Mouse (Mus musculus) kidney, embryonic 16.5 days (tissue): ENCODE data around the gene Gm10717. TPM values are rescaled to one million over a fixed set of nuclear protein-coding genes. Genes with fewer than 3 reads are reported as not detected.

Experiments
- microRNA-seq: library from miRNA; unstranded; fragments of <30 nt; microRNA quantifications from one replicate; pipeline ENCODE4, GENCODE M21; 2016
- polyA plus RNA-seq: library from polyadenylated mRNA; unstranded; fragments of >200 nt; fragmentation: Nextera tagmentation; extraction: Ambion mirVana; gene quantifications from 2 replicates; pipeline ENCODE4 v1.2.1, GENCODE M21; 2015

Gene Gm10717
- polyA plus RNA-seq, 1 experiment from 2014 or later, result not detected

Small RNA genes lying within 50 kb of the gene (microRNA-seq; reads per million reads assigned to microRNA genes)
- not detected for gene Mir101c

Other genes with a start within 250 kb of the Gm10717 start
- gene Gm10722, start 24.5 kb upstream of the Gm10717 start, polyA plus RNA-seq, result not detected in 2 replicates
- not detected in 2 replicates for gene Gm11168, start 22.1 kb upstream of the Gm10717 start, polyA plus RNA-seq
- gene Gm10721, start 12.3 kb upstream of the Gm10717 start, polyA plus RNA-seq, result not detected in 2 replicates
- gene Gm10720, start 9.8 kb upstream of the Gm10717 start, polyA plus RNA-seq, result not detected in 2 replicates
- gene Gm10719, start 8.0 kb upstream of the Gm10717 start, polyA plus RNA-seq, result 0.30 TPM in 1 of 2 replicates, not detected in the other
- gene Gm10718, start 1.9 kb upstream of the Gm10717 start, polyA plus RNA-seq, result 0.33 TPM in 1 of 2 replicates, not detected in the other
- gene Gm17535, start 9.2 kb downstream of the Gm10717 start, polyA plus RNA-seq, result not detected in 2 replicates
- gene Gm10715, start 11.5 kb downstream of the Gm10717 start, polyA plus RNA-seq, result not detected in 2 replicates